Mouse (Mus musculus): ENCODE measurements around the gene Ecm1.

DNA sequence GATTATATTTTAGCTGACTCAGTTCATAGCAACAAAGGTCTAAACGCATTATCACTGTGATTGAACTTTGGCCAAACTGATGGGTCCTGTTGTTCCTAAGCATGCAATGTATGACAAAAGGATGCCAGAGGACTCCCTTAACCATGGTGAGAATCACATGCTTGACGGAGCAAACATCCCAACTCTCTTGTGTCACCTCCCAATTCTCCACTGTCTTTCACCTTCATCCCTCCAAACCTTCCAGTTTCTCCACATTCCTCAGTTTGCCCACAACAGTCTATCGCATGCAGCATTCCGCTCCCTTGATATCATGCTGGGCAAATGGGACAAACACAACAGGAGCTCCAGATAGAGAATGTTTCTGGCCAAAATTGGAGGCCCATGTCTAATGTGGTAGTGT, 46.1 kb upstream of the Ecm1 start:
- TF ChIP-seq CTCF (IDR thresholded peaks at IDR 0.05; ENCODE audit: extremely low read depth, insufficient read depth, insufficient read length, insufficient replicate concordance) (no peak), POLR2A (IDR thresholded peaks at IDR 0.05; ENCODE audit: low read depth, low read length) (no peak)

Measured in spleen, adult 2 months (tissue).